Mouse (Mus musculus) left cerebral cortex, adult 2 months (tissue): Measurements from ENCODE around the gene Klhdc10. TPM values are rescaled to one million over a fixed set of nuclear protein-coding genes. Genes with fewer than 3 reads are reported as not detected.
A peak's percentile ranks its signal among the peaks of the same experiment; 100 is the strongest.

Source experiments
- DNase-seq, 2 experiments: peaks; one replicate each; pipeline ENCODE4 v3.0.0; 2021 to 2022; ENCODE audit warnings: low spot score in 2 of 2, mixed read lengths in 1 of 2; ENCODE audit errors: extremely low spot score in 1 of 2
- H3K27ac ChIP-seq: fragments of 200-600 bp; 2 replicates; pipeline ENCODE4 v1.8.1; 2022
- H3K4me3 ChIP-seq: fragments of 200-600 bp; 2 replicates; pipeline ENCODE4 v1.8.1; 2022
- CTCF ChIP-seq: fragments of 200-600 bp; IDR thresholded peaks from 2 replicates; pipeline ENCODE4 v1.8.1; 2022; ENCODE audit warnings: antibody characterized with exemption, mild to moderate bottlenecking, moderate library complexity
- intact Hi-C: fragments of 180-260 bp; cut with DNase I; formaldehyde crosslinking; loops from one replicate; pipeline ENCODE4 v1.15.1; 2025
- total RNA-seq, 2 experiments: library from RNA; stranded (reverse); gene quantifications; 2 replicates each; pipeline ENCODE4 v1.2.3; 2021

The Klhdc10 gene
- total RNA-seq, 2 experiments from 2014 or later = 87.2 to 91.9 TPM

DNA sequence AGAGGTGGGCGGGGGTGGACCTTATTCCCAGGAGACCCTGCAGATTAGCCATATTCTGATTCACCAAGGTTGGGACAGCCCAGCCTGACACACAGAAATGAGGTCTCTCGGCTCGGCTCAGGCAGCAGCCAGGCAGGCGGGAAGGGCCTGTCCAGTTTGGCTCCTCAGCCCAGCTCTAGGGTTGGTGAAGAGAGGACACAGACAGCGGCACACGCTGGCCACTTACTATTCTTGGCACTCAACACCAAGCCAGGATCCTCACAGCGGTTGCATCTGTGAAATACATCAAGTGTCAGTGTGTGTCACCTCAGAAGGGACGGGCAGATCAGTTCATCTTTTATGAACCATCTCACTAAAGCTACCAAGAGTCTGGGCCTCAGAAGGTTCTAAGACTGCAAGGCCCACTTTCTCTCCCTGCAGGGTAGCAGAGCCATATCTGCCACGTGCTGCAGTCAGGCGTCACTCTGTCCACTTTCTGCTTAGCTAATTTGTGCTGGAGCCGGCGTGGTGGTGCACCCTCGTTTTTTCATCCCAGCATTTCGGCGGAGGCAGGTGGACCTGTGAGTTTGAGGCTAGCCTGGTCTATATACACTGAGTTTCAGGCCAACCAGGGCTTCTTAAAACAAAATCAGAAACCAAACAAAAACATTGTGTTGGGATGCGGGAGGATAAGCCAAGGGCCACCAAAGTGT is 57.5 kb downstream of the Klhdc10 start:
- no peak for DNase-seq
- TF ChIP-seq CTCF = no peak
- intact Hi-C loops = no loop called here
- Histone ChIP-seq H3K4me3 (peak overlapping the region; percentile 44), H3K27ac (peak overlapping the region; percentile 98)

- peak; percentile 92 for TF ChIP-seq CTCF
- intact Hi-C loops = loop anchor here (1.0 to 5.0 kb wide), 3 partner anchors 56 to 277 kb away; no protein-coding TSS in a partner anchor
Measured at GRCm38 (mm10) chr6:30459811-30460749, 58.4 kb downstream of the Klhdc10 start.

GRCm38 (mm10) chr6:30460750-30461446 is 59.2 kb downstream of the Klhdc10 start:
- DNase-seq = peak; percentile 82
- Histone ChIP-seq H3K27ac (peak overlapping the region; percentile 98), H3K4me3 (0 out of 2 replicates have a peak overlapping the region, but pooled peaks have one; percentile 24)
- intact Hi-C loops = loop anchor here (1.0 to 5.0 kb wide), 3 partner anchors 57 to 276 kb away; no protein-coding TSS in a partner anchor
- TF ChIP-seq CTCF = no peak

More at GRCm38 (mm10) chr6:30459811-30460749, 58.4 kb downstream of the Klhdc10 start:
- peak; percentile 79 to 81 for DNase-seq
- H3K27ac ChIP-seq = peak overlapping the region; percentile 98
- H3K4me3 ChIP-seq = peak overlapping the region; percentile 44

DNA sequence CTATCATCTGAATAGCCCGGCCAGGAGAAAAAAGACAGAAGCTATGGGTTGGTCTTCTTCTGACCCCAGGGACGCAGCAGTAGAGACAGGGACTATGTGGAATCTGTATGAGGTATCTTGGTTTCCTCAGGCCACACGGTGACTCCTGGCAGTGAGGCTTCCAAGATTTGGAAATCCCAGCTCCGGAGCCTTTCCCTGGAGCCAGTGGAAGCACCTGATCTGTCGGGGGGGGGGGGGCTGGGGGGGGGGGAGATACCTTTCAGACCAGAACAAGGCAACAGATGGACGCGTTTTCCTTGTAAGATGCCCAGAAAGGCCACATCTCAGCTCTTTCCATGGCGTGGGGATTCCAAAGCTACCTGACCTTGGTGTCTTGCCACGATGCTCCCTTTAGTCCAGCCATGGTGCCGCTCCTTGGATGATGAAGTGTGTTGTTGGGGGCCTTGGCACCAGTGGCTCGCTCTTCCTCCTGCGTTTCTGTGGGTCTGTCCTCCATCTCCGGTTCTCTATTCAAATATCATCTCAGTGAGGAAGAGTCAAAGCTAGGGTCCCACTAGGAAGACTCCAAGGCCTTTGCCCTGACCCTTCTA is 60.2 kb downstream of the Klhdc10 start:
- Histone ChIP-seq H3K27ac (peak overlapping the region; percentile 98; the same call in 1 of the 2 replicates), H3K4me3 (no peak overlapping the region)
- no peak for TF ChIP-seq CTCF
- DNase-seq = no peak
- intact Hi-C loops = loop anchor here (5.0 kb wide), 1 partner anchor 85 kb away; no protein-coding TSS in a partner anchor

GRCm38 (mm10) chr6:30462822-30463221 is 61.2 kb downstream of the Klhdc10 start:
- intact Hi-C loops = loop anchor here (5.0 kb wide), 1 partner anchor 84 kb away; no protein-coding TSS in a partner anchor
- TF ChIP-seq CTCF = no peak
- no peak for DNase-seq
- Histone ChIP-seq H3K4me3 (no peak overlapping the region), H3K27ac (no peak overlapping the region)

- no peak for DNase-seq
- no peak overlapping the region for H3K27ac ChIP-seq
- H3K4me3 ChIP-seq = no peak overlapping the region
- no peak for TF ChIP-seq CTCF
- intact Hi-C loops = no loop called here
Measured at GRCm38 (mm10) chr6:30465586-30465985, 63.9 kb downstream of the Klhdc10 start.

DNA sequence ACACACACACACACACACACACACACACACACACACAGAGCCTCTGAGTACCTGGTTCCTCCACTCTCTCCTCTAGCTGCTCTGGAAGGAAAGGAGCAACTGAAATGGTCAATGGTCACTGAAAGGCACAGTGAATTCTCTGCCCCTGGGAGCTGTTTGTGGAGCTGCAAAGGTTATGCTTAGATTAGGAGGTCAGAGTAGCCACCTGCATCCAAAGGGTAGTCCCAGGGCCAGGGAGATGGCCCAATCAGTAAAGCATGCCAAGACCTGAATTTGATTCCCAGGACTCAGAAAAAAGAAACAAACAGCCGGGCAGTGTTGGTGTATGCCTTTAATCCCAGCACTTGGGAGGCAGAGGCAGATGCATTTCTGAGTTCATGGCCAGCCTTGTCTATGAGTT is 66.4 kb downstream of the Klhdc10 start:
- no peak for DNase-seq
- TF ChIP-seq CTCF = no peak
- H3K4me3 ChIP-seq = no peak overlapping the region
- H3K27ac ChIP-seq = no peak overlapping the region
- intact Hi-C loops = no loop called here

DNA sequence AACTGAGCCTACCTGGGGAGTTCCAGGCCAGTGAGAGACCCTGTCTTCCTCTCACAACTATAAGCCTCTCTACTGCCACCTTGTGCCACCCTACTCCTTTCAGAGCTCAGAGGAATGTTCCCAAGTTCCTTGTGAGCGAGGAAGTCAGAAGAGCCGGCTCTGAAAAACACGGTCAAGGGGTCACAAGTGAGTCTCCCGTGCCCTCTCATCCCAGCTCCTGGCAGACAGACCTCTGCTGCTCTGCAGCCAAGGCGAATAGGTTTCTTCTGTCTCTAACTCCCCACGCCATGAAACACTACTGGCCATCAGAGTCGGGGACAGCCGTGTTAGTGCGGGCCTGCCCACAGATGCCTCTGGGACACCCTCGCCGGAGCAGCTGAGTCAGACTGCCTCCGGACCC is 67.0 kb downstream of the Klhdc10 start:
- intact Hi-C loops = no loop called here
- H3K27ac ChIP-seq = no peak overlapping the region
- TF ChIP-seq CTCF = peak; percentile 58
- no peak overlapping the region for H3K4me3 ChIP-seq
- no peak for DNase-seq

DNA sequence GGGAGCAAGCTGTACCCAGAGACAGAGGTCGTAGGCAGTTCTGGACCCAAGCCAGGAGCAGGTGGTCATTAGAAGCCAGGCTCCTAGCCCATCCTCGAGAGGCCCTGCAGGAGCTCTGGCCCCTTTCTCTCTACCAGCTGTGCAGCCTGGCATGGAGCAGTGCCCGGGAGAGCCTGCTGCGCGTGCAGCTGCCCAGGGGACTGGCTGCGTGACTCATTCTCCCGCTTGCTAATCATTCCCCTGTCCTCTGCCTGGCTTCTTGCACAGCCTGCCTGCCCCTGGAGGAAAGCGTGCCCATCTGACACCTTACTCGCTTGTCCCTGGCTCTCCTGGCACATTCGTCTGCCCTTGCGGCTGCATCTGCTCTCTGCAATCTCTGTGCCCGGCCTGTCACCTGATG is 67.7 kb downstream of the Klhdc10 start:
- Histone ChIP-seq H3K27ac (no peak overlapping the region), H3K4me3 (no peak overlapping the region)
- DNase-seq = no peak
- intact Hi-C loops = no loop called here
- no peak for TF ChIP-seq CTCF

GRCm38 (mm10) chr6:30471706-30472105 is 70.0 kb downstream of the Klhdc10 start:
- intact Hi-C loops = no loop called here
- H3K4me3 ChIP-seq = no peak overlapping the region
- no peak for TF ChIP-seq CTCF
- no peak for DNase-seq
- no peak overlapping the region for H3K27ac ChIP-seq
